Mouse (Mus musculus) bone marrow macrophage, adult 2 months (primary cell): ENCODE data around the gene Rnf10.

Experiments used
- CTCF ChIP-seq: IDR thresholded peaks from 2 replicates; pipeline ENCODE4 v1.5.1; 2012; ENCODE audit warnings: low read depth, mild to moderate bottlenecking, low read length, moderate library complexity
- POLR2A ChIP-seq: IDR thresholded peaks from 2 replicates; pipeline ENCODE4 v1.6.1; 2012; ENCODE audit warnings: mild to moderate bottlenecking, low read depth, low read length, borderline replicate concordance

DNA sequence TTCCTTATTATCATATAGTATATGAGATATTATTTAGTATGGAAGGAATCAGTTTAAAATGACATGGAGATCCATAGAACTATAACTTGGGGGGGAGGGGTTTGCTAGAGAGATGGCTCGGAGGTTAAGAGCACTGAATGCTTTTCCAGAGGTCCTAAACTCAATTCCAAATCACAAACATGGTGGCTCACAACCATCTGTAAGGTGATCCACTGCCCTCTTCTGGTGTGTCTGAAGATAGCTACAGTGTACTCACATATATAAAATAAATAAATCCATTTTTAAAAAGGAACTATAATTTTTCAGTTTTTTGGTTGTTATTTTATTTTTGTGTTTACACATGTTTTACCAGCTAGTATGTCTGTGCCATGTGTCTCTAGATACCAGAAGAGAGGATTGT is 1.7 kb upstream of the Rnf10 start:
- TF ChIP-seq POLR2A (no peak), CTCF (no peak)
